Mouse (Mus musculus) kidney, embryonic 15.5 days (tissue): ENCODE data around the gene Elp5. TPM values are rescaled to one million over a fixed set of nuclear protein-coding genes. Genes with fewer than 3 reads are reported as not detected.

Experiments
- ATAC-seq: fragments of 200-750 bp; cut with Nextera tagmentation; replicated peaks from 2 replicates; pipeline ENCODE4 v1.8.0; 2017; ENCODE audit warnings: moderate TSS enrichment; ENCODE audit not compliant: low FRiP score
- H3K27ac ChIP-seq: fragments of 300-500 bp; sonication (generic); 2 replicates; pipeline ENCODE4 v1.5.1; 2015; ENCODE audit warnings: mild to moderate bottlenecking, inconsistent platforms
- H3K27me3 ChIP-seq: fragments of 300-500 bp; sonication (generic); 2 replicates; pipeline ENCODE4 v1.6.1; 2015; ENCODE audit warnings: inconsistent platforms
- H3K36me3 ChIP-seq: fragments of 300-500 bp; sonication (generic); 2 replicates; pipeline ENCODE4 v1.6.1; 2015; ENCODE audit warnings: inconsistent platforms
- H3K4me1 ChIP-seq: fragments of 300-500 bp; sonication (generic); 2 replicates; pipeline ENCODE4 v1.6.1; 2015; ENCODE audit warnings: inconsistent platforms
- H3K4me2 ChIP-seq: fragments of 300-500 bp; sonication (generic); 2 replicates; pipeline ENCODE4 v1.6.1; 2015; ENCODE audit warnings: moderate library complexity, mild to moderate bottlenecking, inconsistent platforms
- H3K4me3 ChIP-seq: fragments of 300-500 bp; sonication (generic); replicated peaks from 2 replicates; pipeline ENCODE4 v1.5.1; 2015; ENCODE audit warnings: mild to moderate bottlenecking, inconsistent platforms
- H3K9ac ChIP-seq: fragments of 300-500 bp; sonication (generic); 2 replicates; pipeline ENCODE4 v1.6.1; 2015; ENCODE audit warnings: mild to moderate bottlenecking, inconsistent platforms
- H3K9me3 ChIP-seq: fragments of 300-500 bp; sonication (generic); replicated peaks from 2 replicates; pipeline ENCODE4 v1.6.1; 2016; ENCODE audit warnings: inconsistent platforms
- WGBS: fragments of 180-500 bp; shearing (Covaris S2); methylation state at CpG from one replicate; pipeline ENCODE4 v1.1.7; 2015; ENCODE audit warnings: mixed read lengths; 5-methylcytosine and 5-hydroxymethylcytosine counted together
- polyA plus RNA-seq: library from polyadenylated mRNA; unstranded; fragments of >200 nt; fragmentation: Nextera tagmentation; extraction: Ambion mirVana; gene quantifications from 2 replicates; pipeline ENCODE4 v1.2.1, GENCODE M21; 2015

Elp5 gene
- polyA plus RNA-seq, result 116 and 120 TPM in 2 replicates

DNA sequence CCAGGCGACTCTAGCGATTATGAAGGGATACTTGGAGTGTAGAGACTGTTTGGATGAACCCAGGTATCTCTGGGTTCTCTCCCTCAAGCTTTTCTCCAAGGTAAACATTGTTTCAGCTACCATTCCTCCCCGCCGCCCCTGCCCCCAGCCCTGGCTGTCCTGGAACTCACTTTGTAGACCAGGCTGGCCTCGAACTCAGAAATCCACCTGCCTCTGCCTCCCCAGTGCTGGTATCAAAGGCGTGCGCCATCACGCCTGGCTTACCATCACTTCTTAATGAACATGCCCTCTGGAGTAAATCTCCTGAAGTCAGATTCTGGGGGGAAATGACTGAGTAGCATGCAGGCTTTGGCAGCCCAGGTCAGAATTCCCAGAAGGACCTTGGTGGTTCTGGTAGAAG, at the start of gene Elp5:
Elp5 (minus strand) TSS at position 293 of the 400 bp plus-strand sequence.
- Histone ChIP-seq H3K36me3 (peaks cover 55% of the 10 kb centered on the region), H3K27me3 (no peaks in the 10 kb centered on the region), H3K9me3 (no peaks in the 10 kb centered on the region), H3K4me1 (peaks cover 32% of the 10 kb centered on the region), H3K27ac (peak within 1 kb of the TSS; percentile 100), H3K4me3 (peak within 1 kb of the TSS; percentile 97), H3K9ac (peak within 1 kb of the TSS; percentile 93), H3K4me2 (peak within 1 kb of the TSS; percentile 72)
- WGBS, result 47% methylated on average over 8 of the region's 8 CpGs
- ATAC-seq, result no peak

DNA sequence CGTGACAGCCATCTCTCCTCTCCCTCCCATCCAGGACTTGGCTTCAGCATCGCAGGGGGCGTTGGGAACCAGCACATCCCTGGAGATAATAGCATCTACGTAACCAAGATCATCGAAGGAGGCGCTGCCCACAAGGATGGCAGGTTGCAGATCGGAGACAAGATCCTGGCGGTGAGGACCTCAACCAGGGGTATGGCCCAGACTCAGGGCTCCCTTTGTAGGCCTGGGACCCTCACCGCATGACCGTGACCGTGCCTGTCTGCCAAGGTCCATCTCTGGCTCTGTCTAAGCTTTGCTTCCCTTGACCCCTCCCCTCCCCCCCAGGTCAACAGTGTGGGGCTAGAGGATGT, 49.0 kb upstream of the Elp5 start:
- Histone ChIP-seq H3K36me3 (peaks cover 51% of the 10 kb centered on the region), H3K27ac (no peak overlapping the region), H3K4me1 (peaks cover 41% of the 10 kb centered on the region), H3K4me3 (no peak overlapping the region), H3K9me3 (no peaks in the 10 kb centered on the region), H3K9ac (no peak overlapping the region), H3K4me2 (no peak overlapping the region), H3K27me3 (no peaks in the 10 kb centered on the region)
- WGBS, result 97% methylated on average over 11 of the region's 11 CpGs
- no peak for ATAC-seq

DNA sequence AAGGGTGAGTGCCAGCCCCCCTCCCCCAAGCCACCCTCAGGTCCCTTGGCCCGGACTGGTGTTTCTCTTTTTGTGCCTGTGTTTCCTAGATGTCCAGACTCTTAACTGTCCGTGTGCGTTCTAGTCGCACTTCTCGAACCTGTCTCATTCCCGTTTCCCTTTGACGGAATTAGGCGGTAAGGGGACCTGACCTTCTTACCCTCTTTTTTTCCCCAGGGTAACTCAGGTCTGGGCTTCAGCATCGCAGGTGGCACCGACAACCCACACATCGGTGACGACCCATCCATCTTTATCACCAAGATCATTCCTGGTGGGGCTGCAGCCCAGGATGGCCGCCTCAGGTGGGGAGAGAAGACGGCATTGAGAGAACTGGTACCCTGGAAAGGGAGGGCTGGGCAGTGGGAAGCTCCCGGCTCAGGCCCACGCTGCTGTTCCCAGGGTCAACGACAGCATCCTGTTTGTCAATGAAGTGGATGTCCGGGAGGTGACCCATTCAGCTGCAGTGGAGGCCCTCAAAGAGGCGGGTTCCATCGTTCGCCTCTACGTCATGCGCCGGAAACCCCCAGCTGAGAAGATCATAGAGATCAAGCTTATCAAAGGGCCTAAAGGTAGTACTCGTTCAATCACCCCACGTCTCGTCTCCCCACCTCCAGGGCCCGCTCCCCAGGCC, 48.5 kb upstream of the Elp5 start:
- Histone ChIP-seq H3K4me1 (peaks cover 46% of the 10 kb centered on the region), H3K4me2 (no peak overlapping the region), H3K27ac (no peak overlapping the region), H3K4me3 (no peak overlapping the region), H3K9me3 (no peaks in the 10 kb centered on the region), H3K9ac (no peak overlapping the region), H3K27me3 (no peaks in the 10 kb centered on the region), H3K36me3 (peaks cover 51% of the 10 kb centered on the region)
- ATAC-seq, result no peak
- WGBS, result 93% methylated on average over 28 of the region's 28 CpGs

DNA sequence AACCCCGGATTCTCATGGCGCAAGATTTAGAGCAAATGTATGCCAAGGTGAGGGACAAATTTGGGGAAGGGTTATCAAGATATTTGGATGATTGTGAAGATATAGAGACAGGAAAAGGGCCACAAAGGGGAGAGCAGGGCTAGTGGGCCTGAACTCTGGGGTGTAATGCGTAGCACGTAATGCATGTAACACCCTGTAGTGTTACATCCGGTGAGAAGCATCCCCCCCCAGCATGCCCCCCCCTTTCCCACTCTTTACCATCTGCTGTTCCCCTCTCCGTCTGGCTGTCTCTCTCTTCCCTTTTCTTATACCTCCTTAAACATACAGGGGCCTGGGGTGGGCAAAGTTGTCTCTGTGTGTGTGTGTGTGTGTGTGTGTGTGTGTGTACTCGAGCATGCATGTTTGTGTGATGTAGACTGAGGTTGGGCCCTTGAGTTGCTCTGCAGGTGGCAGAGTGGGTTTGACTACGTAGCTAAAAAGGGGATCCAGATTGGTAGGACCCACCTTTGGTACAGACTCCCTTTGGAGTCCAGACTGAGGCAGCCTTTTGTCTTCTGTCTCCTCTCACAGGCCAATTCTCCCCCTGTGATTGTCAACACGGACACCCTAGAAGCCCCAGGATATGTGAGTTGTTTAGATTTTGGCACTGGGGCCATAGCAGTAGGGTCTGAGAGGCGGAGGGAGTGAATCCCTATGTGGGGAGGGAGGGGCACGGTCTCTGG, 47.7 kb upstream of the Elp5 start:
- no peaks in the 10 kb centered on the region for H3K27me3 ChIP-seq
- H3K27ac ChIP-seq, result peak overlapping the region; percentile 89; the same call in 1 of the 2 replicates
- no peak overlapping the region for H3K9ac ChIP-seq
- no peak for ATAC-seq
- H3K36me3 ChIP-seq, result peaks cover 47% of the 10 kb centered on the region
- H3K4me3 ChIP-seq, result peak overlapping the region; percentile 31
- WGBS, result 36% methylated on average over 11 of the region's 11 CpGs
- peak overlapping the region; percentile 68 for H3K4me2 ChIP-seq
- peaks cover 51% of the 10 kb centered on the region for H3K4me1 ChIP-seq
- no peaks in the 10 kb centered on the region for H3K9me3 ChIP-seq

DNA sequence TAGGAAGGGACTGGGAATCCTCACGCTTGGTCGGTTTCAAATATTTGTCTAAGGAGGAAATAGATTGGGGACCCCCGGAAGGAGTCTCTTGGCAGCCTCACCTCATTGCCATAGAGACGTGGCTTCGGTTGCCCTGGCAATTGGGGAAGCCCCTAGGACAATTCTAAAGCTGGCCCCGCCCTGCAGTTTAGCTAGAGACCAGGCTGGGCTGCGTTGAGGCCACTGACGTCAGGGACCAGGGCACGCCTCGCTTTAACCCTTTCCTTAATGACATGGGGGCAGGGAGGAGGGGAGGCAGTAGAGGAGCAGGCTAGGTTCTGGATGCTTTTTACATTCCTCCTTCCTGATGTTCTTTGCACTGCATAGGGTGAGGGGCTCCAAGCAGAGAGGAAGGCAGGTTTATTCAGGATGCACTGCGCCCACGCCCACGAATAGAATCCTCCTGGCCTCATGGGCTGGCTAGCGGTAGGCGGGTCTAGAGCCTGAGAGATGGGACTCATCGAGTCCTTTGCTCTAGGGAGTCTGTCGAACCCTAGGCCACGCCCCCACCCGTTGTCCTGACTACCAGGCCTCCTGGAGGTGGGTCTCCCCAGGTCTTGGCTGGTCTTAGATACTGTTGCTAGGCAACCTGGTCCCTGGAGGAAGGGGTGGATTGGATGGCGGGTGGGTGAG, 46.9 kb upstream of the Elp5 start:
- peaks cover 55% of the 10 kb centered on the region for H3K4me1 ChIP-seq
- peaks cover 41% of the 10 kb centered on the region for H3K36me3 ChIP-seq
- H3K9ac ChIP-seq, result no peak overlapping the region
- peak overlapping the region; percentile 89 for H3K27ac ChIP-seq
- under 1% methylated on average over 20 of the region's 20 CpGs for WGBS
- peak overlapping the region; percentile 31 for H3K4me3 ChIP-seq
- ATAC-seq, result peak; percentile 72
- peak overlapping the region; percentile 68 for H3K4me2 ChIP-seq
- H3K9me3 ChIP-seq, result no peaks in the 10 kb centered on the region
- H3K27me3 ChIP-seq, result no peaks in the 10 kb centered on the region

DNA sequence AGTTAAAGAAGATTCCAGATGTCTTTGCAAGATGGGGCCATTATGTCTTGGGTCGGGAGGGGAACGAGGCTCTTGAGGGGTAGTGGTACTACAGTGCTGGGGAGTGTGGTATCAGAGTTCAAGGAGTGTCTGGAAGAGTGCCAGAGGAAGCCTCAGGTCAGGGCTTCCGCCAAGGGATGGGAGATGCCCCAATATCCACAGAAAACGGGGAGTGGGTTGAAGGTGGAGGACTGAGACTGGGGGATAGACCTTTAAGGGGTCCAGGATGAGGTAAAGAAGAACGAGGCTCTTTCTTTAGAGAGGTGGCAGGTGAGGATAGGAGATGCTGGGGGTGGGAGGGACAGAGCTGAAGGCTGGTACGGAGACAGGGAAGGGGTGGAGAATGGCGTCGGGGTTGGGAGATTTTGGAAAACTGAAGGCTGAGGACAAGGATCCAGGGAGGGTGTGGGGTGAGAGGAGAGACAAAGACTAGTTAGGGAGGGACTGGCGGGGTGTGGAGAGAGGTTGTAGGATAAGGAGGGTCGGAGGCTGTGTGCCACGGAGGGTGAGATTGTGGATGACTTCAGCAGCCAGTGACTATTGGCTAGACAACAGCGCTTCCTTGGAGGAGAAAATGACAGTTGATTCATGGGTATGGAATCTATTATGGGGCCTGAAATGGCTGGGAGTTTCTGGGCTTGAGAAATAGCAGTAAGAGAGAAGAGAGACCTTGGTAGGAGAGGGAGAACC, 46.2 kb upstream of the Elp5 start:
- no peak; the same call in 1 of the 2 replicates for ATAC-seq
- Histone ChIP-seq H3K4me3 (peak overlapping the region; percentile 31), H3K4me2 (peak overlapping the region; percentile 68), H3K9ac (no peak overlapping the region), H3K36me3 (peaks cover 34% of the 10 kb centered on the region), H3K9me3 (no peaks in the 10 kb centered on the region), H3K4me1 (peaks cover 62% of the 10 kb centered on the region), H3K27me3 (no peaks in the 10 kb centered on the region), H3K27ac (peak overlapping the region; percentile 89)
- 17% methylated on average over 12 of the region's 12 CpGs for WGBS

DNA sequence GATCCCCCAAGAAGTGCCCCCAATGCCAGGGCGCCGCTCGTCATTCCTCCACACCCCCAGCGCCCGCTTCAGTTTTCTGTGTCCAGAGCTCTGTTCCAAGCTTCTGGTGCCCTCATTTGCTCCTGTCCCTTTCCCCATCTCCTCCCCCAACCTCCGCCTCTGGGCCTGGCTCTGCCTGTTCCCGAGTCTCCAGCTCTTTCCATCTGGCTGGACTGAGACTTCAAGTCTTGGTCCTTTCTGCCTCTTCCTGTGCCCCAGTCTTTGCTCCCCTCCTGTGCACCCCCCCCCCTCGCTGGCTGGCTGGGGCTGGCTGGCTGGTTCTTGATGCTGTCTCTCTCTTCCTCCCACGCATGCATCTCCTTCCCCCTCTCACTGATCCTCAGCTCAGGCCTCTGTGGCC, 45.1 kb upstream of the Elp5 start:
- Histone ChIP-seq H3K27me3 (no peaks in the 10 kb centered on the region), H3K27ac (peak overlapping the region; percentile 89), H3K9me3 (no peaks in the 10 kb centered on the region), H3K36me3 (peaks cover 22% of the 10 kb centered on the region), H3K4me3 (peak overlapping the region; percentile 39), H3K4me2 (peak overlapping the region; percentile 68), H3K9ac (0 out of 2 replicates have a peak overlapping the region, but pooled peaks have one; percentile 23), H3K4me1 (peaks cover 70% of the 10 kb centered on the region)
- ATAC-seq, result no peak
- 18% methylated on average over 9 of the region's 9 CpGs for WGBS

DNA sequence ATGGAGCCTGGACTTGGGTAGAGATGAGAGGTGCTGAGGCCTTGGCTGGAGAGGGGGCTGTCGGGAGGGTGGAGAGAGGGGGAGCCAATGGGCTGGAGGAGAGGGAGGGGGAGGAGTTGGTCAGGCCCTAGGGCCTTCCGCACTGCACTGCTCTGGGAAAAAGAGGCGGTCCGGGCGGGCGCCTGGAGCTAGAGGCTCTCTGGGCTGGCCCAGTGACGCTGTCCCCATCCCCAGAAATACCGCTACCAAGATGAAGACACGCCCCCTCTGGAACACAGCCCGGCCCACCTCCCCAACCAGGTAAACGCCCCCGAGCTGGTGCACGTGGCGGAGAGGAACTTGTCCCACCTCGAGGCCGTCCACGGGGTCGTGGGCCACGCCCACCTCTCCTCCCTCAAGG, 44.4 kb upstream of the Elp5 start:
- Histone ChIP-seq H3K4me2 (peak overlapping the region; percentile 68), H3K36me3 (peaks cover 15% of the 10 kb centered on the region), H3K27me3 (no peaks in the 10 kb centered on the region), H3K9me3 (no peaks in the 10 kb centered on the region), H3K27ac (peak overlapping the region; percentile 89), H3K4me3 (peak overlapping the region; percentile 39), H3K4me1 (peaks cover 75% of the 10 kb centered on the region), H3K9ac (0 out of 2 replicates have a peak overlapping the region, but pooled peaks have one; percentile 23)
- under 1% methylated on average over 16 of the region's 19 CpGs for WGBS
- ATAC-seq, result peak; percentile 80

DNA sequence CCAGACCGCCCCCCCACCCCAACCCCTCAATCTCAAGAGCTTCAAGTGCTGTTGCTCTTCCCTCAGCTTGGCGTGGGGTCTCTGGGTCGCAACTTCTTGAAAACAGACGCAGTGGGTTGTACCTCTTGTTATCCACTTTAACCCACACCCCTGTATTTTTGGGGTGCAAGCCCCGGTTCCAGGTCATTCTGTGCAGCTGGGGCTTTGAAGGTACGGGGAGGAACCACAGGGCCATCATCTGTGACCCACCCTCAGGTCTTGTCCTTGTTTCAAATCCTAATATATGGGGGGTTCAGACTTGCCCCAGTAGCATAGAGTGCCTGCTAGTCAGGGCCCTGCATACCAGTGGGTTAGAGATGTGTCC, 41.8 kb upstream of the Elp5 start:
- no peaks in the 10 kb centered on the region for H3K27me3 ChIP-seq
- no peaks in the 10 kb centered on the region for H3K9me3 ChIP-seq
- H3K4me3 ChIP-seq, result peak overlapping the region; percentile 37
- peak overlapping the region; percentile 31; the same call in 1 of the 2 replicates for H3K9ac ChIP-seq
- H3K4me1 ChIP-seq, result peaks cover 87% of the 10 kb centered on the region
- H3K27ac ChIP-seq, result no peak overlapping the region
- 17% methylated on average over 6 of the region's 6 CpGs for WGBS
- H3K36me3 ChIP-seq, result no peaks in the 10 kb centered on the region
- H3K4me2 ChIP-seq, result peak overlapping the region; percentile 63
- no peak for ATAC-seq

DNA sequence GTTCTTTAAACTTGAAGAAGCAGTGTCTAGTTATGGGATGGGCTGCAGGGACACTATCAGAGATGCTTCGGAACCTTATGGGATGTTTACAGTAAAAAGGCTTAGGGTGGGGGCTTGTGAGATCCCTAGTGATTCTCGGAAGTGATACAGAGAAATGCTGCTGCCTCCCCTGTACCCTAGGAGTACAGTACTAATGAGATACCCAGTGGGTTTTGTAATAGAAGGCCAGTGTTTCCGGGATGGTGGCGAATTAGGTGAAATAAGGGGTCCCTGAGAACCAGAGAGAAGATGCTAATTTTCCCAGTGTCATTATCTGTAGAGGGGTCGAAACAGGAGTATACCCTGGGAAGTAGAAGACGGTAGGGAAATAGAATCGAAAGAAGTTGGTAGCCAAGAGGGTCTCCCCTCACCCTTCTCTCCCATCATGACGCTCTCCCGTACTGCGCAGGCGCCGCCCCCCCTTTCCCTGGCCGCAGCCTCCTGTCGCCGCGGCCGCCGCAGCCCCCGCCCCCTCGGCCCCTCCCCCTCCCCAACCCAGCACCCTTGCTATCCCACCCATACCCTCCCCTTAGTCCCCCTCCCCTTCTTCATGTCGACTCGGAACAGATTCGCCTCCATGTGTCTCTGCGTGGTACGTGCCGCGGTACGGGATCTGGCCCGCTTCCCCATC, 41.3 kb upstream of the Elp5 start:
- H3K27ac ChIP-seq, result no peak overlapping the region
- no peaks in the 10 kb centered on the region for H3K36me3 ChIP-seq
- H3K27me3 ChIP-seq, result no peaks in the 10 kb centered on the region
- H3K4me3 ChIP-seq, result peak overlapping the region; percentile 37
- no peaks in the 10 kb centered on the region for H3K9me3 ChIP-seq
- no peak for ATAC-seq
- peaks cover 87% of the 10 kb centered on the region for H3K4me1 ChIP-seq
- peak overlapping the region; percentile 31; the same call in 1 of the 2 replicates for H3K9ac ChIP-seq
- peak overlapping the region; percentile 63 for H3K4me2 ChIP-seq
- WGBS, result 5% methylated on average over 28 of the region's 29 CpGs
